Mouse (Mus musculus): ENCODE measurements at regions not wholly inside any gene's neighbourhood (a gene's known extent, or its start where the extent isn't known, plus 50 kb on each side); places are given as distances from the start of the nearest gene placed in this dataset.
A peak's percentile ranks its signal among the peaks of the same experiment; 100 is the strongest.

DNA sequence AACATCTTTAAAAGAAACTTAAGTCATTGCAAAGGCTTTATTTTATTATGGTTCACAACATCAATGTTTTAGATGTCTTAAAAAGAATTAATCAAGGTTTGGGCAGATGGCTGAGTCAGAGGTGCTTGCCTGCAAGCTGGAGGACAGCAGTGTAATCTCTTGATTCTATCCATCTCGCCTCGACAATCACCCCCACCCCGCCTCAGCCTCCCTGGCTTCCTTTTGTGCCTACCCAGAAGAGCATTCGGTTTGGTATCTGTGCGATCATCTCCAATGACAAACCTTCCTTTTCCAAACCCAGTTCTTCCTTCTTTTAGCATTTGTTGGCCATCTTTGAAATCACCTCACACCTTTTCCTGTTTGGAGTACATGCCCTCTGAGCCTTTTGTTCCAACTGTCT is 246.2 kb upstream of the Far2 start:
- no peak overlapping the region for H3K4me2 ChIP-seq (ENCODE audit: low read depth, low read length)
- H3K27ac ChIP-seq (replicated peaks; ENCODE audit: low read depth, low read length) = no peak overlapping the region
- WGBS = 90% methylated on average over 5 of the region's 5 CpGs
- H3K9ac ChIP-seq (replicated peaks; ENCODE audit: low read length) = no peak overlapping the region
- no peaks in the 10 kb centered on the region for H3K27me3 ChIP-seq (ENCODE audit: control insufficient read depth, insufficient read depth, low read length)
- H3K4me3 ChIP-seq (ENCODE audit: low read depth, low read length) = no peak overlapping the region
- DNase-seq (ENCODE audit: low spot score) = no peak
- no peaks in the 10 kb centered on the region for H3K36me3 ChIP-seq (replicated peaks; ENCODE audit: control insufficient read depth, insufficient read depth, low read depth, low read length)
- no peak for ATAC-seq (replicated peaks; ENCODE audit: insufficient number of reproducible peaks, low FRiP score, low TSS enrichment, low read depth)
- no peaks in the 10 kb centered on the region for H3K4me1 ChIP-seq (ENCODE audit: control insufficient read depth, insufficient read depth, low read length)
- no peaks in the 10 kb centered on the region for H3K9me3 ChIP-seq (replicated peaks; ENCODE audit: control insufficient read depth, low read length)

DNA sequence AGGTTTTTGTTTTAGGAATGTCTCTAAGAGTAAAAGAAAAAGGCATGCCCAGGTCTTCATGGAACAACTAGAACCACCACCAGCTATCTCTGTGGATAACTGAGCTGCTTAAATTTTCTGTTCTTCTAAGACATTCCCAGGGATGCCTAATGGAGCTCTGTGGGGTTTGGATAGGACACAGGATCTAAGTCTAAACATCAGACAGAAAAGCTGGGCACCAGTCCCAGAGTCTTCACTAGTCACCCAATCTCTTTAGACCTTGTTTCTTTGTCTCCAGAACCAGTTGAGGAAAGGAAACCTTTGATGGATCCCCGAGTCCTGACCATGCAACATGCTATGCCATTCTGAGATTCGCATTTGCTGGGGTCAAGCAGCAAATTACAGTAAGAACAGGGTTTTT is 243.2 kb upstream of the Far2 start:
- ATAC-seq (replicated peaks; ENCODE audit: insufficient number of reproducible peaks, low FRiP score, low TSS enrichment, low read depth) (no peak), DNase-seq (ENCODE audit: low spot score) (no peak)
- 90% methylated on average over 2 of the region's 2 CpGs for WGBS
- Histone ChIP-seq H3K36me3 (replicated peaks; ENCODE audit: control insufficient read depth, insufficient read depth, low read depth, low read length) (no peaks in the 10 kb centered on the region), H3K4me2 (ENCODE audit: low read depth, low read length) (no peak overlapping the region), H3K27ac (replicated peaks; ENCODE audit: low read depth, low read length) (no peak overlapping the region), H3K4me1 (ENCODE audit: control insufficient read depth, insufficient read depth, low read length) (no peaks in the 10 kb centered on the region), H3K9ac (replicated peaks; ENCODE audit: low read length) (no peak overlapping the region), H3K27me3 (ENCODE audit: control insufficient read depth, insufficient read depth, low read length) (no peaks in the 10 kb centered on the region), H3K9me3 (replicated peaks; ENCODE audit: control insufficient read depth, low read length) (no peaks in the 10 kb centered on the region), H3K4me3 (ENCODE audit: low read depth, low read length) (no peak overlapping the region)

DNA sequence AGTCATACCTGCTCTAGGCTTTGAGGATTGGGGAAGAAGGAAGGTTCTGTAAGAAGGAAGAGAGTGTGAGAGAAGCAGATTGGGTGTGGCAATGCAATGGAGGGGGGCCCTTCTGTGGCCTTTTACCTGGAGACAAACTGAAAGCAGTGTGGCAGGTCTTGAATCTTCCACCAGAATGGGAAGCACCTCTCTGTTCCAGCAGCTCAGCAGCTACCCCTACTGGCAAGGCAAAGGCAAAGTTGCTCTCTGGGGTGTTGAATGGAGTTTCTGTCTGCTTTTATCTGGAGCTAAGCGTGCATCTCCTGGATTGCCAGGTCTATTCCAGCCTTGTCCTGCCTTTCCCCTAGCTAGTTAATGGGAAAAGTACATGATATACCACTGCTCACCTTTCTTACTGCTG is 236.3 kb upstream of the Far2 start:
- DNase-seq (ENCODE audit: low spot score) (peak; percentile 65), ATAC-seq (replicated peaks; ENCODE audit: insufficient number of reproducible peaks, low FRiP score, low TSS enrichment, low read depth) (no peak; the same call in 1 of the 2 replicates)
- H3K36me3 ChIP-seq (replicated peaks; ENCODE audit: control insufficient read depth, insufficient read depth, low read depth, low read length) = no peaks in the 10 kb centered on the region
- H3K4me2 ChIP-seq (ENCODE audit: low read depth, low read length) = no peak overlapping the region
- H3K4me3 ChIP-seq (ENCODE audit: low read depth, low read length) = no peak overlapping the region
- no peak overlapping the region for H3K9ac ChIP-seq (replicated peaks; ENCODE audit: low read length)
- H3K27ac ChIP-seq (replicated peaks; ENCODE audit: low read depth, low read length) = no peak overlapping the region
- no peaks in the 10 kb centered on the region for H3K4me1 ChIP-seq (ENCODE audit: control insufficient read depth, insufficient read depth, low read length)
- no peaks in the 10 kb centered on the region for H3K9me3 ChIP-seq (replicated peaks; ENCODE audit: control insufficient read depth, low read length)
- H3K27me3 ChIP-seq (ENCODE audit: control insufficient read depth, insufficient read depth, low read length) = no peaks in the 10 kb centered on the region
- 23% methylated on average over 1 of the region's 1 CpGs for WGBS

DNA sequence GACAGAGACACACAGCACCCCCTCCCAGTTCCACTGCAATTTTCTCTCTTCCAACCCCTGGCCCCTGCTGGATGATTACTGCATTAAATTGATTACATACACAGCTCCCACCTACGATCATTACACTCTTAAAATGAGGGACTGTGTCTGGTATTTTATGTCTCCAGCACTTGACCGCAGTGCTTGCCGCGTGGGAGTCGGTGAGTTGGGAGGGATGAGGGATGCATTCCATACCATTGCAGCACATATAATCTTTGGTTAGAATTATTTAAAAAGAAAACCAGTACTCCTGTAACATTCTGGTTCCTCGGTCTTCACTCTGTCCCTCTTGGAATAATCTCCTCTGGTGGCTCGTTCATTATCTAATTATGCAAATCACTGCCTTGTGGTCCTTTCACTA is 230.2 kb upstream of the Far2 start:
- DNase-seq (ENCODE audit: low spot score) (no peak), ATAC-seq (replicated peaks; ENCODE audit: insufficient number of reproducible peaks, low FRiP score, low TSS enrichment, low read depth) (no peak)
- no peaks in the 10 kb centered on the region for H3K9me3 ChIP-seq (replicated peaks; ENCODE audit: control insufficient read depth, low read length)
- H3K9ac ChIP-seq (replicated peaks; ENCODE audit: low read length) = no peak overlapping the region
- H3K4me2 ChIP-seq (ENCODE audit: low read depth, low read length) = no peak overlapping the region
- H3K4me3 ChIP-seq (ENCODE audit: low read depth, low read length) = no peak overlapping the region
- H3K36me3 ChIP-seq (replicated peaks; ENCODE audit: control insufficient read depth, insufficient read depth, low read depth, low read length) = no peaks in the 10 kb centered on the region
- WGBS = 66% methylated on average over 7 of the region's 7 CpGs
- H3K27ac ChIP-seq (replicated peaks; ENCODE audit: low read depth, low read length) = no peak overlapping the region
- H3K27me3 ChIP-seq (ENCODE audit: control insufficient read depth, insufficient read depth, low read length) = no peaks in the 10 kb centered on the region
- no peaks in the 10 kb centered on the region for H3K4me1 ChIP-seq (ENCODE audit: control insufficient read depth, insufficient read depth, low read length)

DNA sequence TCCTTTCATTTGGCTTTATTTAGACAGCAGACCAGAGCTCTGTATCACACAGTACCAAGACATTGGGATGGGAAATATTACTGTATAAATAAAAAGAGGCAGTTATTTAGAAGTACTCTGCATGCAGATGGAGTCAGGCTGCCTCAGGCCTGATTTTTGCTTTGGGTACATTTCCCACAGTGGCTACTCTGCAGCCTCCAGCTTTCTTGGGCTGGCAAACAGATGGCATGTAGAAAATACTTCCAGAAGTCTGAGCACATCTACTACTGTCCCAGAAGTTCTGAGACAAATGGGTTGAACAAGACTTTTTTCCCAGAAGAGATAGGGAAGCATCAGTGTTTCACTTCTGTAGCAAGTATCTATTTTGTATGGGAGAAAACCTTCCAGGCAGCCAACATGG is 229.8 kb upstream of the Far2 start:
- Histone ChIP-seq H3K4me2 (ENCODE audit: low read depth, low read length) (no peak overlapping the region), H3K27ac (replicated peaks; ENCODE audit: low read depth, low read length) (no peak overlapping the region), H3K27me3 (ENCODE audit: control insufficient read depth, insufficient read depth, low read length) (no peaks in the 10 kb centered on the region), H3K9me3 (replicated peaks; ENCODE audit: control insufficient read depth, low read length) (no peaks in the 10 kb centered on the region), H3K9ac (replicated peaks; ENCODE audit: low read length) (no peak overlapping the region), H3K4me3 (ENCODE audit: low read depth, low read length) (no peak overlapping the region), H3K36me3 (replicated peaks; ENCODE audit: control insufficient read depth, insufficient read depth, low read depth, low read length) (no peaks in the 10 kb centered on the region), H3K4me1 (ENCODE audit: control insufficient read depth, insufficient read depth, low read length) (no peaks in the 10 kb centered on the region)
- DNase-seq (ENCODE audit: low spot score) = no peak
- ATAC-seq (replicated peaks; ENCODE audit: insufficient number of reproducible peaks, low FRiP score, low TSS enrichment, low read depth) = no peak

DNA sequence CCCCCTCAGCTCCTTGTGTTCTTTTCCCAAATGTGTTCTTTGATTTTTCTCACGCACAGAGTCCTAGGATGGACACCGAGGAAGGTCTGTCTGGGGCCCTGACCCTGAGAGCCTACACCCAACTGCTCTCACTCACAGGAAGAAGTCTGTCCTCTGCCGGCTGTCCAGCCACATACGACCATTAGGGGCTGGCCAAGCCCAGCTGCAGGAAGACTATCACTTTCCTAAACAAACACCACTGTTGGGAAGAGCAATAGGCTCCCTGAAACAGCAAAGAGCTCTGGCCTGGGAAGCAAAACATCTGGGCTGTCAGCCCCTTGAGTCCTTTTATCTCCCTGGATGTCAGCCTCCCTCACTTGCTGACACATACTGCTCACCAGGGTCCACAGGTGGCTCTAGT is 224.8 kb upstream of the Far2 start:
- no peak overlapping the region for H3K27ac ChIP-seq (replicated peaks; ENCODE audit: low read depth, low read length)
- ATAC-seq (replicated peaks; ENCODE audit: insufficient number of reproducible peaks, low FRiP score, low TSS enrichment, low read depth) = no peak

DNA sequence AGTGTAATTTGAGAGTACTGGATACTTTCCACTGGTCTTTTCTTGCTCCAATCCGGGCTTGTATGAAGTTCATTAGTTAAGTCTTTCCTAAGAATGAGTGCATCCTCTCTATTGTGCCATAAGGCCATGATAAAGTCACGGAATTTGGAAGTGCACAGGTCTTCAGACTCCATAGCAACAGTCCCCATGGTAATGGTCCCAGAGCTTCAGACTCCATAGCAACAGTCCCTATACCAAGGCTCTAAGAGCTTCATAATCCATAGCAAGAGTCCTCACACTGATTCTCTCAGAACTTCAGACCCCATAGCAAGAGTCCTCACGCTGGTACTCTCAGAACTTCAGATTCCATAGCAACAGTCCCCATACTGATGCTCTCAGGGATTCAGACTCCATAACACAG is 214.5 kb upstream of the Far2 start:
- Histone ChIP-seq H3K27me3 (ENCODE audit: control insufficient read depth, insufficient read depth, low read length) (no peaks in the 10 kb centered on the region), H3K36me3 (replicated peaks; ENCODE audit: control insufficient read depth, insufficient read depth, low read depth, low read length) (no peaks in the 10 kb centered on the region), H3K9ac (replicated peaks; ENCODE audit: low read length) (no peak overlapping the region), H3K4me1 (ENCODE audit: control insufficient read depth, insufficient read depth, low read length) (no peaks in the 10 kb centered on the region), H3K9me3 (replicated peaks; ENCODE audit: control insufficient read depth, low read length) (no peaks in the 10 kb centered on the region), H3K4me2 (ENCODE audit: low read depth, low read length) (no peak overlapping the region), H3K4me3 (ENCODE audit: low read depth, low read length) (no peak overlapping the region), H3K27ac (replicated peaks; ENCODE audit: low read depth, low read length) (no peak overlapping the region)
- DNase-seq (ENCODE audit: low spot score) (no peak), ATAC-seq (replicated peaks; ENCODE audit: insufficient number of reproducible peaks, low FRiP score, low TSS enrichment, low read depth) (no peak)
- 70% methylated on average over 3 of the region's 3 CpGs for WGBS

More for the DNA sequence above, 224.8 kb upstream of the Far2 start:
- Histone ChIP-seq H3K9ac (replicated peaks; ENCODE audit: low read length) (no peak overlapping the region), H3K4me2 (ENCODE audit: low read depth, low read length) (no peak overlapping the region), H3K4me3 (ENCODE audit: low read depth, low read length) (no peak overlapping the region), H3K9me3 (replicated peaks; ENCODE audit: control insufficient read depth, low read length) (no peaks in the 10 kb centered on the region), H3K4me1 (ENCODE audit: control insufficient read depth, insufficient read depth, low read length) (no peaks in the 10 kb centered on the region), H3K36me3 (replicated peaks; ENCODE audit: control insufficient read depth, insufficient read depth, low read depth, low read length) (no peaks in the 10 kb centered on the region), H3K27me3 (ENCODE audit: control insufficient read depth, insufficient read depth, low read length) (no peaks in the 10 kb centered on the region)
- WGBS = 26% methylated on average over 4 of the region's 4 CpGs
- DNase-seq (ENCODE audit: low spot score) = peak; percentile 20

DNA sequence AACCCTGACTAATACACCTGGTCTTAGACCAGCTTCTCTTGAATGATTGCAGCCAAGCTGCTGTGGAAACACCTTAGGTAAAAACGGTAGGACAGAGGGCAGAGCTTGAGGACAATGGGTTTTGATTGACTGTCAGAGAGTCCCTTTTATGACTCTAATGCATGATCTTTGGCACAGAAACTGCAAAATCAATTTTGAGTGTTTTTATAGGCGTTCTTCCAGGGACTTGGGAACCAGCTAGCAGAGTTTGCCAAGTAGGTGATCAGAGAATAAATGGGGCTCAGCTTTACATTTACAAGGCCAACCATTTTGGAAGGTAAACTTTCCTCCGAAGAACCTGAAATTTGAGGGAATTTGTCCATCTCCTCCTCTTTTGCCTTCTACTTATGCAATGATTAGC is 213.6 kb upstream of the Far2 start:
- Histone ChIP-seq H3K4me1 (ENCODE audit: control insufficient read depth, insufficient read depth, low read length) (no peaks in the 10 kb centered on the region), H3K9ac (replicated peaks; ENCODE audit: low read length) (no peak overlapping the region), H3K27ac (replicated peaks; ENCODE audit: low read depth, low read length) (no peak overlapping the region), H3K4me2 (ENCODE audit: low read depth, low read length) (no peak overlapping the region), H3K9me3 (replicated peaks; ENCODE audit: control insufficient read depth, low read length) (no peaks in the 10 kb centered on the region), H3K4me3 (ENCODE audit: low read depth, low read length) (no peak overlapping the region), H3K27me3 (ENCODE audit: control insufficient read depth, insufficient read depth, low read length) (no peaks in the 10 kb centered on the region), H3K36me3 (replicated peaks; ENCODE audit: control insufficient read depth, insufficient read depth, low read depth, low read length) (no peaks in the 10 kb centered on the region)
- no peak for DNase-seq (ENCODE audit: low spot score)
- ATAC-seq (replicated peaks; ENCODE audit: insufficient number of reproducible peaks, low FRiP score, low TSS enrichment, low read depth) = no peak
- 88% methylated on average over 3 of the region's 3 CpGs for WGBS

DNA sequence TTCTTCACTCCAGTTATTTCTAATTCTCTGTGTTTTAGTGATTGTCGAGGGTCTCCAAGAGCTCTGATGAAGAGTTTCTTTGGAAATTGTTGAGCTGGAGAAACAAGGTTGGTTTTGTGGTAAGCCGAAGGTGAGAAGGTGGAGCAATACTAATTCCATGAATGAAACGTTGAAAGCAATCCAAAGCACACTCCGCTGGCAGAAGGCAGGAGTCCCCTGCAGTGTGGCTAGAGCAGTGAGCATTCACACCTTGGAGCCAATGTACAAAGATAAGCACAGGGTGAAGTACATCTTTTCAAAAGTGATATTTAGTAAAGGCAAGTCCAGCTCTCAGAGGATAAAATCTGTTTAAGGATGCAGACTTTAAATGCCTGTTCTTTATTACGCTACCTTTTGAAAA is 208.2 kb upstream of the Far2 start:
- DNase-seq (ENCODE audit: low spot score) (no peak), ATAC-seq (replicated peaks; ENCODE audit: insufficient number of reproducible peaks, low FRiP score, low TSS enrichment, low read depth) (no peak)
- Histone ChIP-seq H3K27me3 (ENCODE audit: control insufficient read depth, insufficient read depth, low read length) (no peaks in the 10 kb centered on the region), H3K4me2 (ENCODE audit: low read depth, low read length) (no peak overlapping the region), H3K36me3 (replicated peaks; ENCODE audit: control insufficient read depth, insufficient read depth, low read depth, low read length) (no peaks in the 10 kb centered on the region), H3K4me3 (ENCODE audit: low read depth, low read length) (no peak overlapping the region), H3K9ac (replicated peaks; ENCODE audit: low read length) (no peak overlapping the region), H3K4me1 (ENCODE audit: control insufficient read depth, insufficient read depth, low read length) (no peaks in the 10 kb centered on the region), H3K9me3 (replicated peaks; ENCODE audit: control insufficient read depth, low read length) (no peaks in the 10 kb centered on the region), H3K27ac (replicated peaks; ENCODE audit: low read depth, low read length) (no peak overlapping the region)
- 88% methylated on average over 5 of the region's 5 CpGs for WGBS

Measured in embryonic facial prominence, embryonic 11.5 days (tissue).